Mouse (Mus musculus): Measurements from ENCODE around the gene Gpc4. TPM values are rescaled to one million over a fixed set of nuclear protein-coding genes. Genes with fewer than 3 reads are reported as not detected.
A peak's percentile ranks its signal among the peaks of the same experiment; 100 is the strongest.

Gene Gpc4
- polyA plus RNA-seq, 1 experiment from 2014 or later, result 30.7 TPM

GRCm38 (mm10) chrX:52109663-52110062, 55.4 kb downstream of the Gpc4 start:
- ATAC-seq (replicated peaks; ENCODE audit: insufficient number of reproducible peaks, low FRiP score, low TSS enrichment, low read depth) (no peak), DNase-seq (ENCODE audit: low spot score) (no peak)
- Histone ChIP-seq H3K4me2 (ENCODE audit: low read depth, low read length) (no peak overlapping the region), H3K4me3 (ENCODE audit: low read depth, low read length) (no peak overlapping the region), H3K4me1 (ENCODE audit: control insufficient read depth, insufficient read depth, low read length) (no peaks in the 10 kb centered on the region), H3K36me3 (replicated peaks; ENCODE audit: control insufficient read depth, insufficient read depth, low read depth, low read length) (no peaks in the 10 kb centered on the region), H3K27ac (replicated peaks; ENCODE audit: low read depth, low read length) (no peak overlapping the region), H3K9ac (replicated peaks; ENCODE audit: low read length) (no peak overlapping the region), H3K9me3 (replicated peaks; ENCODE audit: control insufficient read depth, low read length) (no peaks in the 10 kb centered on the region), H3K27me3 (ENCODE audit: control insufficient read depth, insufficient read depth, low read length) (no peaks in the 10 kb centered on the region)
- 38% methylated on average over 2 of the region's 2 CpGs for WGBS

GRCm38 (mm10) chrX:52108966-52109365, 56.1 kb downstream of the Gpc4 start:
- DNase-seq (ENCODE audit: low spot score) (no peak), ATAC-seq (replicated peaks; ENCODE audit: insufficient number of reproducible peaks, low FRiP score, low TSS enrichment, low read depth) (no peak)
- 78% methylated on average over 1 of the region's 1 CpGs for WGBS

GRCm38 (mm10) chrX:52103771-52104170, 61.3 kb downstream of the Gpc4 start:
- Histone ChIP-seq H3K9me3 (replicated peaks; ENCODE audit: control insufficient read depth, low read length) (no peaks in the 10 kb centered on the region), H3K4me3 (ENCODE audit: low read depth, low read length) (no peak overlapping the region), H3K4me1 (ENCODE audit: control insufficient read depth, insufficient read depth, low read length) (no peaks in the 10 kb centered on the region), H3K4me2 (ENCODE audit: low read depth, low read length) (no peak overlapping the region), H3K9ac (replicated peaks; ENCODE audit: low read length) (no peak overlapping the region), H3K27ac (replicated peaks; ENCODE audit: low read depth, low read length) (no peak overlapping the region), H3K36me3 (replicated peaks; ENCODE audit: control insufficient read depth, insufficient read depth, low read depth, low read length) (no peaks in the 10 kb centered on the region), H3K27me3 (ENCODE audit: control insufficient read depth, insufficient read depth, low read length) (no peaks in the 10 kb centered on the region)
- no peak for ATAC-seq (replicated peaks; ENCODE audit: insufficient number of reproducible peaks, low FRiP score, low TSS enrichment, low read depth)
- no peak for DNase-seq (ENCODE audit: low spot score)
- WGBS, result 79% methylated on average over 1 of the region's 1 CpGs

More at GRCm38 (mm10) chrX:52108966-52109365, 56.1 kb downstream of the Gpc4 start:
- H3K36me3 ChIP-seq (replicated peaks; ENCODE audit: control insufficient read depth, insufficient read depth, low read depth, low read length), result no peaks in the 10 kb centered on the region
- no peak overlapping the region for H3K4me3 ChIP-seq (ENCODE audit: low read depth, low read length)
- H3K9me3 ChIP-seq (replicated peaks; ENCODE audit: control insufficient read depth, low read length), result no peaks in the 10 kb centered on the region
- H3K4me1 ChIP-seq (ENCODE audit: control insufficient read depth, insufficient read depth, low read length), result no peaks in the 10 kb centered on the region
- H3K27ac ChIP-seq (replicated peaks; ENCODE audit: low read depth, low read length), result no peak overlapping the region
- no peaks in the 10 kb centered on the region for H3K27me3 ChIP-seq (ENCODE audit: control insufficient read depth, insufficient read depth, low read length)
- H3K4me2 ChIP-seq (ENCODE audit: low read depth, low read length), result no peak overlapping the region
- no peak overlapping the region for H3K9ac ChIP-seq (replicated peaks; ENCODE audit: low read length)

- Histone ChIP-seq H3K9ac (replicated peaks; ENCODE audit: low read length) (no peak overlapping the region), H3K27me3 (ENCODE audit: control insufficient read depth, insufficient read depth, low read length) (no peaks in the 10 kb centered on the region), H3K4me1 (ENCODE audit: control insufficient read depth, insufficient read depth, low read length) (no peaks in the 10 kb centered on the region), H3K9me3 (replicated peaks; ENCODE audit: control insufficient read depth, low read length) (no peaks in the 10 kb centered on the region), H3K27ac (replicated peaks; ENCODE audit: low read depth, low read length) (no peak overlapping the region), H3K4me2 (ENCODE audit: low read depth, low read length) (no peak overlapping the region), H3K36me3 (replicated peaks; ENCODE audit: control insufficient read depth, insufficient read depth, low read depth, low read length) (no peaks in the 10 kb centered on the region), H3K4me3 (ENCODE audit: low read depth, low read length) (no peak overlapping the region)
- 96% methylated on average over 1 of the region's 1 CpGs for WGBS
- no peak for DNase-seq (ENCODE audit: low spot score)
- ATAC-seq (replicated peaks; ENCODE audit: insufficient number of reproducible peaks, low FRiP score, low TSS enrichment, low read depth), result no peak
Measured at GRCm38 (mm10) chrX:52101940-52102339, 63.1 kb downstream of the Gpc4 start.

DNA sequence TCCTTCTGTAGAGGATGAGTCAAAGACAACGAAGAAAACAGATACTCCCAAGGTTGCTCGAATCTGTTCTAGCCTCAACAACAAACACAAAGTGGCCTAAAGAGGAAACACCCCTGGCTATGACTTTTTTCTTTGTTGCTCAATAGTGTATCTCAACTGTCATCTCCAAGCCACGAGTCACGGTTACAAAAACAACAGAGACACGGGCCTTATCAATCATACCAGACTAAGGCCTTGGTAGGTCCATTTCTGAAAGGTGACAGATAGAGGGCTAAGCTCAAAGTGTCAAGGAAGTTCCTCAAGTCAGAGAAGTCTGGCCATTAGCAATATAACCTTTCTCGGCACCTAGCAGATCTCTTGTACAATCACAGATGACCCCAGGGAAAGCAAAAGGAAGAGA, 63.6 kb downstream of the Gpc4 start:
- H3K36me3 ChIP-seq (replicated peaks; ENCODE audit: control insufficient read depth, insufficient read depth, low read depth, low read length), result no peaks in the 10 kb centered on the region
- no peaks in the 10 kb centered on the region for H3K9me3 ChIP-seq (replicated peaks; ENCODE audit: control insufficient read depth, low read length)
- no peak overlapping the region for H3K9ac ChIP-seq (replicated peaks; ENCODE audit: low read length)
- 77% methylated on average over 6 of the region's 6 CpGs for WGBS
- DNase-seq (ENCODE audit: low spot score) (no peak), ATAC-seq (replicated peaks; ENCODE audit: insufficient number of reproducible peaks, low FRiP score, low TSS enrichment, low read depth) (no peak)
- H3K27ac ChIP-seq (replicated peaks; ENCODE audit: low read depth, low read length), result no peak overlapping the region
- no peak overlapping the region for H3K4me2 ChIP-seq (ENCODE audit: low read depth, low read length)
- no peak overlapping the region for H3K4me3 ChIP-seq (ENCODE audit: low read depth, low read length)
- no peaks in the 10 kb centered on the region for H3K4me1 ChIP-seq (ENCODE audit: control insufficient read depth, insufficient read depth, low read length)
- H3K27me3 ChIP-seq (ENCODE audit: control insufficient read depth, insufficient read depth, low read length), result no peaks in the 10 kb centered on the region

DNA sequence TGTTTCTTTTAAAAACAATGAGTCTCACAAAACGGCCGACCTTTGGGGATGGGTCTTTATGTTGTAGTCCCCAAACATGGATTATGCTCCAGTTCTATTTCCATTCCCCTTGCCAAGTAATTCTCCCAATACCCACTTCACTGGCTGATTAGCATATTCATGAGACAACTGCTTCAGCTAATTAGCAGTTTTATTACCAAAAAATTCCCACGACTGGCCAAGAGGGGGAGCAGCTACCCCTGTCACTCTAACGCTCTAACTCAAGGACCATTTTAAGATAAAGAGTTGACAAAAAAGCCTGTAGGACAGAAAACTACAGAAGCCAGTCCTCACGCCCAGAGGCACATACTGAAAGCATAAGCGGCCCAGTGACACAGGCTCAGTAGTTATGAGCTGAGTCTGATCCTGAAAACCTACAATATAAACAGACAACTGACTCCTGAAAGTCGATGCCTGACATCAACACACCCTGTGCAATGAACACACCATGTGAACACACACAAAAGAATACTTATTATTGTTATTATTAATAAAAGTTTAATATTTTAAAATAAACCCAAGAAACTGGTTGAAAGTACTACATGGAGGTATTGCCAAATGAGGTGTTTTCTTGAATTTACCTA, 77.2 kb downstream of the Gpc4 start:
- Histone ChIP-seq H3K9me3 (replicated peaks; ENCODE audit: control insufficient read depth, low read length) (no peaks in the 10 kb centered on the region), H3K4me3 (ENCODE audit: low read depth, low read length) (no peak overlapping the region), H3K27ac (replicated peaks; ENCODE audit: low read depth, low read length) (no peak overlapping the region), H3K36me3 (replicated peaks; ENCODE audit: control insufficient read depth, insufficient read depth, low read depth, low read length) (no peaks in the 10 kb centered on the region), H3K27me3 (ENCODE audit: control insufficient read depth, insufficient read depth, low read length) (no peaks in the 10 kb centered on the region), H3K4me2 (ENCODE audit: low read depth, low read length) (no peak overlapping the region), H3K9ac (replicated peaks; ENCODE audit: low read length) (no peak overlapping the region), H3K4me1 (ENCODE audit: control insufficient read depth, insufficient read depth, low read length) (no peaks in the 10 kb centered on the region)
- WGBS, result 45% methylated on average over 7 of the region's 7 CpGs
- DNase-seq (ENCODE audit: low spot score) (peak; percentile 15), ATAC-seq (replicated peaks; ENCODE audit: insufficient number of reproducible peaks, low FRiP score, low TSS enrichment, low read depth) (no peak)

DNA sequence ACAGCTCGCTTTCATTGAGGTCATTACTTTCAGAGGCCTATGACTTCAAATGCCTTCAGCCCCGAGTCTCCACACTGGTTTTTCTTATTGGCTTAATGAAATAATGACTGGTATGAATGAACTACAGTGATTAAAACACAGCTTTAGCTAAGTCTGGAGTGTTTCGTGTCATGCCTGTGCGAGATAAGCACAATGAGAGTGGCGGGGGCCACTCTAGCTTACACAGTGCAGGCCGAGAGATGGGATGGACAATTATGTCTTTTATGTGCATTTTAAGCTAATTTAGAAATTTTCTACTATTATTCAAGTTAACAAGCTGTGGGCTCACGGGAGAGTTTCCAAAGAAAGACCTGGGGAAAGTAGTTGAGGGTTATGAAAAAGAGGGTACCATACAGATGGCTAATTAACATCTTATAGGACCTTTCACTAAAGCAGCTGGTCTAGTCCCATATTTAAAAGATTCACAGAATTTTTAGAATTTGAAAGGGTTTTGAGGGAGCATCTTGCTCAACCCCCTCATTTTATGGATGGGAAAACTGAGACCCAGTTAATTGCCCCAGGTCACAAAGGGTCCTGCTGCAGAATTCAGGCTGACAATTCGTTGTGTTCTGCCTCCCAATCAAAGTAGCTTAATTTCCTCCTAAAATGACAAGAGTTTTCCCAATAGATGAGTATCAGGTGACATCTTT, 78.0 kb downstream of the Gpc4 start:
- ATAC-seq (replicated peaks; ENCODE audit: insufficient number of reproducible peaks, low FRiP score, low TSS enrichment, low read depth) (no peak), DNase-seq (ENCODE audit: low spot score) (no peak)
- Histone ChIP-seq H3K36me3 (replicated peaks; ENCODE audit: control insufficient read depth, insufficient read depth, low read depth, low read length) (no peaks in the 10 kb centered on the region), H3K4me2 (ENCODE audit: low read depth, low read length) (no peak overlapping the region), H3K27ac (replicated peaks; ENCODE audit: low read depth, low read length) (no peak overlapping the region), H3K4me1 (ENCODE audit: control insufficient read depth, insufficient read depth, low read length) (no peaks in the 10 kb centered on the region), H3K4me3 (ENCODE audit: low read depth, low read length) (no peak overlapping the region), H3K27me3 (ENCODE audit: control insufficient read depth, insufficient read depth, low read length) (no peaks in the 10 kb centered on the region), H3K9ac (replicated peaks; ENCODE audit: low read length) (no peak overlapping the region), H3K9me3 (replicated peaks; ENCODE audit: control insufficient read depth, low read length) (no peaks in the 10 kb centered on the region)
- WGBS, result 68% methylated on average over 8 of the region's 8 CpGs

DNA sequence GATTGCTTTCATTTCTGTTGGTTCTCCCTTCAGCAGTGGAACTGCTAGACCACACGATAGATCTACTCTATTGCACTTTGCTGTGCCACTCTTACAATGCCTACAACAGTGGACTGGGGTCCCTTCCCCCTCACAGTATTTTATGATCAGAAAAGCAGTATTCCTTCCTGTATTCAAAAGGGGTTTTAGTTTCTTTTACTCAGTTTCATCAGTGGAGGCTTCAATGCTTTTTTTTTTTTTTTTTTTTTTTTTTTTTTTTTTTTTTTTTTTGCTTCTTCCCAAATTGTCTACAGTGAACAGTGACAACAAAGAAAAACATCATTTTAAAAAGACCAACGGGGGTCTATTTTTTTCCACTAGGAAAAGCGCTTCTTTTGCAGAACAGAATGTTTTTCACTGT, 81.5 kb downstream of the Gpc4 start:
- H3K27ac ChIP-seq (replicated peaks; ENCODE audit: low read depth, low read length), result no peak overlapping the region
- no peaks in the 10 kb centered on the region for H3K36me3 ChIP-seq (replicated peaks; ENCODE audit: control insufficient read depth, insufficient read depth, low read depth, low read length)
- no peak overlapping the region for H3K4me3 ChIP-seq (ENCODE audit: low read depth, low read length)
- H3K4me2 ChIP-seq (ENCODE audit: low read depth, low read length), result no peak overlapping the region
- no peaks in the 10 kb centered on the region for H3K27me3 ChIP-seq (ENCODE audit: control insufficient read depth, insufficient read depth, low read length)
- ATAC-seq (replicated peaks; ENCODE audit: insufficient number of reproducible peaks, low FRiP score, low TSS enrichment, low read depth), result no peak
- no peaks in the 10 kb centered on the region for H3K4me1 ChIP-seq (ENCODE audit: control insufficient read depth, insufficient read depth, low read length)
- WGBS, result 71% methylated on average over 3 of the region's 3 CpGs
- H3K9ac ChIP-seq (replicated peaks; ENCODE audit: low read length), result no peak overlapping the region
- H3K9me3 ChIP-seq (replicated peaks; ENCODE audit: control insufficient read depth, low read length), result no peaks in the 10 kb centered on the region
- DNase-seq (ENCODE audit: low spot score), result no peak

Measured in embryonic facial prominence, embryonic 11.5 days (tissue).